Mouse (Mus musculus) MEL (cell line): Measurements from ENCODE around the gene Gm37240. TPM values are rescaled to one million over a fixed set of nuclear protein-coding genes. Genes with fewer than 3 reads are reported as not detected.

ENCODE experiments used
- DNase-seq: peaks from one replicate; pipeline ENCODE4 v3.0.0; 2011; ENCODE audit warnings: low read depth, low spot score
- H3K27ac ChIP-seq: 2 replicates; pipeline ENCODE4 v1.5.1; 2012; ENCODE audit warnings: low read depth, mild to moderate bottlenecking, control low read depth, low read length, moderate library complexity; ENCODE audit not compliant: control insufficient read depth
- H3K27me3 ChIP-seq, 2 experiments: fragments of 150-350 bp in 1 of 2; sonication (generic) in 1 of 2; 2 replicates each; pipeline ENCODE4 v1.6.1; 2012; ENCODE audit warnings: low read length in 2 of 2, mild to moderate bottlenecking in 2 of 2, improper control_type of control experiment in 1 of 2, moderate library complexity in 1 of 2; ENCODE audit not compliant: insufficient read depth in 2 of 2, control insufficient read depth in 1 of 2
- H3K36me3 ChIP-seq, 2 experiments: 2 replicates each; pipeline ENCODE4 v1.6.1; 2012 to 2014; ENCODE audit warnings: low read length in 2 of 2, improper control_type of control experiment in 1 of 2, inconsistent platforms in 1 of 2, mild to moderate bottlenecking in 1 of 2; ENCODE audit not compliant: insufficient read depth in 2 of 2, control insufficient read depth in 1 of 2
- H3K4me1 ChIP-seq, 2 experiments: fragments of 150-350 bp in 1 of 2; sonication (generic) in 1 of 2; 2 replicates each; pipeline ENCODE4 v1.6.1; 2012; ENCODE audit warnings: low read length in 2 of 2, improper control_type of control experiment in 1 of 2, mild to moderate bottlenecking in 1 of 2; ENCODE audit not compliant: insufficient read depth in 2 of 2, control insufficient read depth in 1 of 2
- H3K4me3 ChIP-seq, 2 experiments: fragments of 150-350 bp in 1 of 2; sonication (generic) in 1 of 2; 2 replicates each; pipeline ENCODE4 v1.5.1; 2012; ENCODE audit warnings: low read depth in 2 of 2, low read length in 2 of 2, mild to moderate bottlenecking in 2 of 2, moderate library complexity in 2 of 2, control low read depth in 1 of 2, improper control_type of control experiment in 1 of 2; ENCODE audit not compliant: control insufficient read depth in 1 of 2, insufficient read depth in 1 of 2
- H3K79me2 ChIP-seq: 2 replicates; pipeline ENCODE4 v1.6.1; 2012; ENCODE audit warnings: mild to moderate bottlenecking, low read length, moderate library complexity; ENCODE audit not compliant: control insufficient read depth, poor library complexity, insufficient read depth
- H3K9ac ChIP-seq: 2 replicates; pipeline ENCODE4 v1.6.1; 2012; ENCODE audit warnings: low read depth, mild to moderate bottlenecking, control low read depth, low read length, moderate library complexity; ENCODE audit not compliant: control insufficient read depth, poor library complexity, severe bottlenecking
- H3K9me3 ChIP-seq: fragments of 150-350 bp; sonication (generic); replicated peaks from 2 replicates; pipeline ENCODE4 v1.6.1; 2012; ENCODE audit warnings: mild to moderate bottlenecking, low read length, improper control_type of control experiment, moderate library complexity; ENCODE audit not compliant: insufficient read depth
- E2F4 ChIP-seq: IDR thresholded peaks from 2 replicates; pipeline ENCODE4 v1.6.1; 2011; ENCODE audit warnings: low read depth, low read length, improper control_type of control experiment, borderline replicate concordance
- ELF1 ChIP-seq: IDR thresholded peaks from 2 replicates; pipeline ENCODE4 v1.6.1; 2014; ENCODE audit warnings: low read depth, mild to moderate bottlenecking, inconsistent platforms, low read length, improper control_type of control experiment, moderate library complexity
- EP300 ChIP-seq, 2 experiments: IDR thresholded peaks; 2 replicates each; pipeline ENCODE4 v1.6.1; 2011; ENCODE audit warnings: improper control_type of control experiment in 2 of 2, low read length in 2 of 2, low read depth in 1 of 2, mild to moderate bottlenecking in 1 of 2
- ETS1 ChIP-seq: IDR thresholded peaks from 2 replicates; pipeline ENCODE4 v1.6.1; 2012; ENCODE audit warnings: low read depth, mild to moderate bottlenecking, inconsistent platforms, low read length, improper control_type of control experiment, moderate library complexity
- GATA1 ChIP-seq: IDR thresholded peaks from 2 replicates; pipeline ENCODE4 v1.6.1; 2011; ENCODE audit warnings: low read depth, low read length, improper control_type of control experiment
- JUND ChIP-seq: IDR thresholded peaks from 2 replicates; pipeline ENCODE4 v1.6.1; 2011; ENCODE audit warnings: low read depth, mild to moderate bottlenecking, improper control_type of control experiment, low read length
- MAFK ChIP-seq: IDR thresholded peaks from 2 replicates; pipeline ENCODE4 v1.6.1; 2011; ENCODE audit warnings: low read depth, mild to moderate bottlenecking, low read length, improper control_type of control experiment, borderline replicate concordance
- MAX ChIP-seq: IDR thresholded peaks from 2 replicates; pipeline ENCODE4 v1.6.1; 2011; ENCODE audit warnings: low read length, improper control_type of control experiment
- MEF2A ChIP-seq: IDR thresholded peaks from 2 replicates; pipeline ENCODE4 v1.6.1; 2014; ENCODE audit warnings: low read depth, mild to moderate bottlenecking, inconsistent platforms, low read length, improper control_type of control experiment; ENCODE audit not compliant: poor library complexity, insufficient replicate concordance, severe bottlenecking; ENCODE audit errors: extremely low read depth
- MYC ChIP-seq: IDR thresholded peaks from 2 replicates; pipeline ENCODE4 v1.6.1; 2011; ENCODE audit warnings: low read depth, mild to moderate bottlenecking, low read length, improper control_type of control experiment, moderate library complexity
- NRF1 ChIP-seq: IDR thresholded peaks from 2 replicates; pipeline ENCODE4 v1.6.1; 2014; ENCODE audit warnings: low read depth, mild to moderate bottlenecking, inconsistent platforms, low read length, improper control_type of control experiment, moderate library complexity; ENCODE audit not compliant: poor library complexity, insufficient read depth, severe bottlenecking
- POLR2AphosphoS2 ChIP-seq: IDR thresholded peaks from 2 replicates; pipeline ENCODE4 v1.6.1; 2011; ENCODE audit warnings: low read length, improper control_type of control experiment
- RAD21 ChIP-seq: IDR thresholded peaks from 2 replicates; pipeline ENCODE4 v1.6.1; 2011; ENCODE audit warnings: mild to moderate bottlenecking, low read depth, low read length, improper control_type of control experiment
- RCOR1 ChIP-seq: IDR thresholded peaks from 2 replicates; pipeline ENCODE4 v1.6.1; 2012; ENCODE audit warnings: low read depth, mild to moderate bottlenecking, inconsistent platforms, low read length, improper control_type of control experiment
- SIN3A ChIP-seq: IDR thresholded peaks from 2 replicates; pipeline ENCODE4 v1.6.1; 2012; ENCODE audit warnings: low read length, improper control_type of control experiment, inconsistent platforms
- SMC3 ChIP-seq: IDR thresholded peaks from 2 replicates; pipeline ENCODE4 v1.6.1; 2011; ENCODE audit warnings: low read depth, low read length, improper control_type of control experiment
- TAL1 ChIP-seq: IDR thresholded peaks from 2 replicates; pipeline ENCODE4 v1.6.1; 2012; ENCODE audit warnings: mild to moderate bottlenecking, inconsistent platforms, low read length, moderate library complexity, mixed read lengths
- TBP ChIP-seq: IDR thresholded peaks from 2 replicates; pipeline ENCODE4 v1.8.0; 2011; ENCODE audit warnings: low read depth, low read length, improper control_type of control experiment
- TCF12 ChIP-seq: IDR thresholded peaks from 2 replicates; pipeline ENCODE4 v1.6.1; 2014; ENCODE audit warnings: low read depth, mild to moderate bottlenecking, inconsistent platforms, low read length, improper control_type of control experiment, moderate library complexity
- UBTF ChIP-seq: IDR thresholded peaks from 2 replicates; pipeline ENCODE4 v1.6.1; 2012; ENCODE audit warnings: low read depth, mild to moderate bottlenecking, inconsistent platforms, low read length, improper control_type of control experiment, moderate library complexity, borderline replicate concordance; ENCODE audit not compliant: insufficient read depth
- USF1 ChIP-seq: IDR thresholded peaks from 2 replicates; pipeline ENCODE4 v1.6.1; 2014; ENCODE audit warnings: low read depth, mild to moderate bottlenecking, inconsistent platforms, low read length, improper control_type of control experiment, moderate library complexity
- ZC3H11A ChIP-seq: IDR thresholded peaks from 2 replicates; pipeline ENCODE4 v1.6.1; 2012; ENCODE audit warnings: low read depth, mild to moderate bottlenecking, inconsistent platforms, low read length, improper control_type of control experiment
- ZKSCAN1 ChIP-seq: IDR thresholded peaks from 2 replicates; pipeline ENCODE4 v1.6.1; 2012; ENCODE audit warnings: low read depth, mild to moderate bottlenecking, inconsistent platforms, low read length, improper control_type of control experiment, moderate library complexity
- ZMIZ1 ChIP-seq: IDR thresholded peaks from 2 replicates; pipeline ENCODE4 v1.6.1; 2012; ENCODE audit warnings: low read depth, mild to moderate bottlenecking, inconsistent platforms, low read length, improper control_type of control experiment, moderate library complexity
- ZNF384 ChIP-seq: IDR thresholded peaks from 2 replicates; pipeline ENCODE4 v1.6.1; 2012; ENCODE audit warnings: low read depth, mild to moderate bottlenecking, inconsistent platforms, low read length, improper control_type of control experiment
- polyA plus RNA-seq, 2 experiments: library from polyadenylated mRNA; stranded (reverse) in 1 of 2; unstranded in 1 of 2; fragments of >175 nt in 1 of 2; fragments of >200 nt in 1 of 2; gene quantifications; 2 replicates each; pipeline versions ENCODE4 v1.2.1 to v1.2.4; 2012; ENCODE audit warnings: low replicate concordance in 2 of 2, low read depth in 1 of 2; ENCODE audit not compliant: insufficient read length in 2 of 2, insufficient read depth in 1 of 2, missing spikeins in 1 of 2
- total RNA-seq: library from RNA; depleted of rRNA; stranded (reverse); fragments of 300-350 nt; gene quantifications from 2 replicates; pipeline ENCODE4 v1.2.3, GENCODE M21; 2012

Gm37240 gene
- total and polyA plus RNA-seq, 3 experiments = 0.04 TPM; not detected in 2

- Histone ChIP-seq H3K36me3 (no peaks in the 10 kb centered on the region), H3K27ac (no peak overlapping the region)
- no peak for DNase-seq
Measured at GRCm38 (mm10) chr3:85311176-85311575, 576.1 kb downstream of the Gm37240 start.

DNA sequence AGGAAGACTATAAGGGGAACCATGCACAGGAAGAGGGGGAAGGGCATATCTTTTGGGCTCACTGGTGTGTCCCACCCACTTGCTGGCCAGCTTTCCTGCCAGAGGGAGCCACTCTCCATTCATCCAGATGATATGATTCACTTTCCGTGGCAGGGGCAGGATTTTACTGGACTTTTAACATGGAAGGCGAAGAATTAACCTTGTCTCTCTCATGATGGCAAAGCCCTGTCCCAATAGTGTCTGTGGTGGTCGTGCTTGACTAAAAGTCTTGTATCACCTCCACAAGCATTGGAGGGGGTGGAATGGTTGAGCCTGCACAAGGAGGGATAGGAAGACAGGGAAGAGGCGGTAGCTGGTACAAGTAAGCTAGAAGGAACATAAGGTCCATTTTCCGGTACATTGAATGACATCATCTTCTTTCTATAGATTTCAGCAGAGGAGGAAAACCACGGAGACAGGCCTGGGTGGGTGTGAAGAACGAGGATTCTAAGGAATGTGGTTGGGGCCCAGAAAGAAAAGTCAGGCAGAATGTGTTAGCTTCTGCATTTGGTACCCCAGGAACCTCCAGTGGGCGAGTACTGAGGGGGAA, 576.8 kb downstream of the Gm37240 start:
- Histone ChIP-seq H3K4me3 (no peak overlapping the region), H3K9ac (no peak overlapping the region), H3K9me3 (no peaks in the 10 kb centered on the region), H3K27me3 (no peaks in the 10 kb centered on the region), H3K79me2 (no peaks in the 10 kb centered on the region), H3K36me3 (no peaks in the 10 kb centered on the region)
- DNase-seq = no peak
- TF ChIP-seq ZC3H11A = no peak
- TF ChIP-seq SMC3 = no peak
- no peak for TF ChIP-seq E2F4
- TF ChIP-seq USF1 = no peak
- TF ChIP-seq EP300 (IDR thresholded peaks at IDR 0.05; ENCODE audit: low read depth in 1 of 2, low read length in 2 of 2) = no peak
- no peak for TF ChIP-seq MAFK
- TF ChIP-seq UBTF = no peak
- no peak for TF ChIP-seq ELF1
- TF ChIP-seq ZNF384 = no peak
- TF ChIP-seq NRF1 = no peak
- no peak for TF ChIP-seq RCOR1
- no peak for TF ChIP-seq MEF2A
- TF ChIP-seq TBP = no peak
- no peak for TF ChIP-seq ETS1
- TF ChIP-seq, all 39 proteins: peak for 0
- Histone ChIP-seq H3K27ac (no peak overlapping the region), H3K4me1 (no peaks in the 10 kb centered on the region)

More at GRCm38 (mm10) chr3:85311176-85311575, 576.1 kb downstream of the Gm37240 start:
- H3K4me3 ChIP-seq = no peak overlapping the region
- H3K79me2 ChIP-seq = no peaks in the 10 kb centered on the region
- no peaks in the 10 kb centered on the region for H3K4me1 ChIP-seq
- no peaks in the 10 kb centered on the region for H3K9me3 ChIP-seq
- H3K9ac ChIP-seq = no peak overlapping the region
- no peaks in the 10 kb centered on the region for H3K27me3 ChIP-seq
- TF ChIP-seq TCF12 = no peak
- TF ChIP-seq E2F4 = no peak
- no peak for TF ChIP-seq RCOR1
- no peak for TF ChIP-seq UBTF
- no peak for TF ChIP-seq TBP
- no peak for TF ChIP-seq TAL1
- TF ChIP-seq ZMIZ1 = no peak
- TF ChIP-seq POLR2AphosphoS2 = no peak
- no peak for TF ChIP-seq MAX
- TF ChIP-seq SIN3A = no peak
- TF ChIP-seq USF1 = no peak
- no peak for TF ChIP-seq ZC3H11A
- no peak for TF ChIP-seq ELF1
- TF ChIP-seq GATA1 = no peak
- no peak for TF ChIP-seq MYC
- TF ChIP-seq ZKSCAN1 = no peak
- no peak for TF ChIP-seq ETS1
- no peak for TF ChIP-seq JUND
- no peak for TF ChIP-seq RAD21
